ENCODE assay signal across 28 mouse cellular contexts in the genomic region with DNA sequence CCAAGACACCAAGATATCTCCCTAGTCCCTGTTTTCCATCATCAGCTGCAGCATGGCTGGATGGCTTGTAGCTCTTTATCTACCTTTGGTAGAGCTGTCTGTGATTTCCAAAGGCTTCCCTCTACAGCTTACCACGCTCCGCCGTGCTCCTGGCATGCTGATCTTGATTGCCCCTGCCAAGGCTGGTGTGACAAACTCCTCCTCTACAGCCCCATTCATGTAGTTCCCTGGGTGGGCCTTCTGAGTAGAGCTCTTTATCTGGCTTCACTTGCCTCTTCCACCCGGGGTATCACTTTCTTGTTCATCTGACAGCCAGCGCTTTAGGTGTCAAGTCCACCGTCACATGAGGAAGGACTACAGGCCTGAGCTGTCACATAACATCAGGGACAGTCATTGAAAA.
"Had no signal": no experiment of that assay in that cellular context is flagged by ENCODE, and none has a peak within 500 bp of the region (broad histone marks: within the 10 kb centered on the region; RNA-seq: fewer than 3 reads in every experiment).

No protein-coding gene starts in this region.

- H3K27me3 ChIP-seq: forebrain, embryonic 13.5 days; forebrain, embryonic 15.5 days had no signal

- H3K9ac ChIP-seq: embryonic facial prominence, embryonic 12.5 days; embryonic facial prominence, embryonic 13.5 days; embryonic facial prominence, embryonic 15.5 days; forebrain, embryonic 12.5 days; forebrain, embryonic 13.5 days; forebrain, embryonic 15.5 days; forebrain, postnatal 0 days had no signal

- DNase-seq: cerebellum, adult 18-20 months; cerebellum, adult 2 months; cerebellum, adult 8-10 months; cerebellum, adult 9-10 months; cerebellum, adult 9-11 months; cerebellum, postnatal 10 days; cerebellum, postnatal 14 days; cerebellum, postnatal 25 days; cerebellum, postnatal 36 days; embryo, embryonic 11 days; forebrain, postnatal 0 days; gastrocnemius, adult 2 months; gastrocnemius, postnatal 10 days; gastrocnemius, postnatal 14 days; gastrocnemius, postnatal 25 days; gastrocnemius, postnatal 36 days; heart, adult 18-20 months had no signal

- H3K4me3 ChIP-seq: embryonic facial prominence, embryonic 10.5 days; embryonic facial prominence, embryonic 12.5 days; embryonic facial prominence, embryonic 13.5 days; embryonic facial prominence, embryonic 15.5 days; erythroblast, embryonic 14.5 days; forebrain, embryonic 10.5 days; forebrain, embryonic 12.5 days; forebrain, embryonic 13.5 days; forebrain, embryonic 15.5 days; gastrocnemius, adult 2 months had no signal

- H3K27ac ChIP-seq: embryonic facial prominence, embryonic 10.5 days; embryonic facial prominence, embryonic 12.5 days; embryonic facial prominence, embryonic 13.5 days; embryonic facial prominence, embryonic 15.5 days; forebrain, embryonic 10.5 days; forebrain, embryonic 12.5 days; forebrain, embryonic 13.5 days; forebrain, embryonic 15.5 days; gastrocnemius, adult 2 months had no signal

- H3K9me3 ChIP-seq: embryonic facial prominence, embryonic 10.5 days; embryonic facial prominence, embryonic 12.5 days; embryonic facial prominence, embryonic 13.5 days; embryonic facial prominence, embryonic 15.5 days; forebrain, embryonic 10.5 days; forebrain, embryonic 12.5 days; forebrain, embryonic 13.5 days; forebrain, embryonic 15.5 days had no signal

- H3K36me3 ChIP-seq: embryonic facial prominence, embryonic 10.5 days; embryonic facial prominence, embryonic 12.5 days; embryonic facial prominence, embryonic 13.5 days; embryonic facial prominence, embryonic 15.5 days; forebrain, embryonic 10.5 days; forebrain, embryonic 12.5 days; forebrain, embryonic 15.5 days had no signal

- ATAC-seq: forebrain, embryonic 13.5 days; forebrain, embryonic 14.5 days; forebrain, embryonic 15.5 days; forebrain, embryonic 16.5 days; forebrain, postnatal 0 days had no signal

- H3K4me2 ChIP-seq: embryonic facial prominence, embryonic 12.5 days; embryonic facial prominence, embryonic 13.5 days; embryonic facial prominence, embryonic 15.5 days; forebrain, embryonic 12.5 days; forebrain, embryonic 13.5 days; forebrain, embryonic 15.5 days had no signal
